ENCODE assay signal across 10 mouse cellular contexts in genomic region chr10:130536101-130536500, GRCm38 (mm10). TPM values are rescaled to one million over a fixed set of nuclear protein-coding genes. Genes with fewer than 3 reads are reported as not detected.
DNase-seq lines count a peak whose midpoint lies in the region; ATAC-seq and TF ChIP-seq lines count a peak whose summit lies in the region.
"Had no signal": no experiment of that assay in that cellular context is flagged by ENCODE, and none has a peak within 500 bp of the region (broad histone marks: within the 10 kb centered on the region; RNA-seq: fewer than 3 reads in every experiment).

No protein-coding gene starts in this region.

- no peak overlapping the region for H3K4me2 ChIP-seq in liver, embryonic 12.5 days
- no peak overlapping the region for H3K4me2 ChIP-seq in hindbrain, postnatal 0 days (ENCODE audit: low read depth, low read length)
- H3K4me2 ChIP-seq in intestine, embryonic 16.5 days (ENCODE audit: low read depth, low read length), result no peak overlapping the region
- H3K4me2 ChIP-seq: liver, embryonic 15.5 days had no signal

- no peak overlapping the region for H3K9ac ChIP-seq in liver, embryonic 12.5 days
- H3K9ac ChIP-seq in hindbrain, postnatal 0 days (replicated peaks; ENCODE audit: low read length), result no peak overlapping the region
- H3K9ac ChIP-seq in intestine, embryonic 16.5 days (ENCODE audit: low read depth, low read length), result no peak overlapping the region
- H3K9ac ChIP-seq: liver, embryonic 15.5 days had no signal

- intact Hi-C loops in gastrocnemius, postnatal 36 days (cut with DNase I), result no loop called here

- no peak for TF ChIP-seq CTCF in hindbrain, postnatal 0 days (IDR thresholded peaks at IDR 0.05; ENCODE audit: low read depth)

- no peak overlapping the region for H3K27ac ChIP-seq in liver, embryonic 12.5 days
- no peak overlapping the region for H3K27ac ChIP-seq in hindbrain, postnatal 0 days
- no peak overlapping the region for H3K27ac ChIP-seq in intestine, embryonic 16.5 days (ENCODE audit: low read length)
- H3K27ac ChIP-seq: liver, embryonic 15.5 days had no signal

- no peaks in the 10 kb centered on the region for H3K36me3 ChIP-seq in liver, embryonic 12.5 days
- H3K36me3 ChIP-seq in hindbrain, postnatal 0 days (ENCODE audit: insufficient read depth, low read length), result no peaks in the 10 kb centered on the region
- H3K36me3 ChIP-seq in intestine, embryonic 16.5 days (ENCODE audit: control insufficient read depth, insufficient read depth, low read length), result no peaks in the 10 kb centered on the region
- H3K36me3 ChIP-seq: liver, embryonic 15.5 days had no signal

- WGBS in liver, embryonic 12.5 days (ENCODE audit: insufficient replicate concordance), result 52% methylated on average over 3 of the region's 3 CpGs
- 70% methylated on average over 3 of the region's 3 CpGs for WGBS in hindbrain, postnatal 0 days
- WGBS in intestine, embryonic 16.5 days, result 71% methylated on average over 3 of the region's 3 CpGs

- DNase-seq in liver, result peak; percentile 13
- DNase-seq in Muller cell, postnatal 12 days (ENCODE audit: inconsistent ontology term), result peak; percentile 37
- peak; percentile 69 for DNase-seq in induced T-regulatory cell, adult 2 months (ENCODE audit: low read depth)
- peak; percentile 9 for DNase-seq in retina, postnatal 1 day
- no peak for DNase-seq in hindbrain, postnatal 0 days (ENCODE audit: low spot score)
- DNase-seq in gastrocnemius, postnatal 36 days, result no peak

- no peaks in the 10 kb centered on the region for H3K27me3 ChIP-seq in liver, embryonic 12.5 days (replicated peaks)
- no peaks in the 10 kb centered on the region for H3K27me3 ChIP-seq in hindbrain, postnatal 0 days (ENCODE audit: insufficient read depth, low read length)
- no peaks in the 10 kb centered on the region for H3K27me3 ChIP-seq in intestine, embryonic 16.5 days (replicated peaks; ENCODE audit: control insufficient read depth, insufficient read depth, low read length)
- H3K27me3 ChIP-seq: liver, embryonic 15.5 days had no signal

- no peaks in the 10 kb centered on the region for H3K4me1 ChIP-seq in liver, embryonic 12.5 days
- H3K4me1 ChIP-seq in hindbrain, postnatal 0 days (ENCODE audit: insufficient read depth, low read length), result no peaks in the 10 kb centered on the region
- H3K4me1 ChIP-seq in intestine, embryonic 16.5 days (ENCODE audit: control insufficient read depth, insufficient read depth, low read length), result no peaks in the 10 kb centered on the region
- H3K4me1 ChIP-seq: liver, embryonic 15.5 days had no signal

- no peaks in the 10 kb centered on the region for H3K9me3 ChIP-seq in liver, embryonic 12.5 days (replicated peaks)
- no peaks in the 10 kb centered on the region for H3K9me3 ChIP-seq in hindbrain, postnatal 0 days (ENCODE audit: low read length)
- no peaks in the 10 kb centered on the region for H3K9me3 ChIP-seq in intestine, embryonic 16.5 days (ENCODE audit: control insufficient read depth, low read length)
- H3K9me3 ChIP-seq: liver, embryonic 15.5 days had no signal

- ATAC-seq in liver, embryonic 12.5 days, result no peak
- ATAC-seq in hindbrain, postnatal 0 days, result no peak
- ATAC-seq in intestine, embryonic 16.5 days, result no peak

- no peak overlapping the region for H3K4me3 ChIP-seq in liver, embryonic 12.5 days
- H3K4me3 ChIP-seq in hindbrain, postnatal 0 days (ENCODE audit: low read length), result no peak overlapping the region
- no peak overlapping the region for H3K4me3 ChIP-seq in intestine, embryonic 16.5 days (ENCODE audit: low read length)
- H3K4me3 ChIP-seq: liver, embryonic 15.5 days had no signal

RNA-seq across cellular contexts. Expression of gene Vmn2r87, which starts 38.9 kb away (rescaled TPM):
- not detected in 2 replicates for polyA plus RNA-seq in liver, embryonic 12.5 days (2016; fragmentation: Nextera tagmentation; extraction: Ambion mirVana)
- total RNA-seq in hindbrain, postnatal 0 days (2014; rRNA removed), result 0.84 TPM in 1 of 2 replicates, not detected in the other
- 0.20 TPM in 1 of 2 replicates, not detected in the other for polyA plus RNA-seq in hindbrain, postnatal 0 days (2015; fragmentation: Nextera tagmentation; extraction: Ambion mirVana)
- total RNA-seq in gastrocnemius, postnatal 36 days (2021), result not detected
- polyA plus RNA-seq in intestine, embryonic 16.5 days (2015; fragmentation: Nextera tagmentation; extraction: Ambion mirVana), result not detected in 2 replicates
- polyA plus RNA-seq: heart, embryonic 14.5 days; liver, embryonic 15.5 days had no signal

Comparison
In these comparisons a context has a peak if more than half of its experiments do, and no peak if none do; other contexts are left out.
1. DNase-seq: peak in liver (single experiment), Muller cell, postnatal 12 days (single experiment), induced T-regulatory cell, adult 2 months (single experiment) and retina, postnatal 1 day (single experiment); none in hindbrain, postnatal 0 days (single experiment) and gastrocnemius, postnatal 36 days (0 of 2).